Mouse (Mus musculus): Measurements from ENCODE around the gene Hpcal1.

DNA sequence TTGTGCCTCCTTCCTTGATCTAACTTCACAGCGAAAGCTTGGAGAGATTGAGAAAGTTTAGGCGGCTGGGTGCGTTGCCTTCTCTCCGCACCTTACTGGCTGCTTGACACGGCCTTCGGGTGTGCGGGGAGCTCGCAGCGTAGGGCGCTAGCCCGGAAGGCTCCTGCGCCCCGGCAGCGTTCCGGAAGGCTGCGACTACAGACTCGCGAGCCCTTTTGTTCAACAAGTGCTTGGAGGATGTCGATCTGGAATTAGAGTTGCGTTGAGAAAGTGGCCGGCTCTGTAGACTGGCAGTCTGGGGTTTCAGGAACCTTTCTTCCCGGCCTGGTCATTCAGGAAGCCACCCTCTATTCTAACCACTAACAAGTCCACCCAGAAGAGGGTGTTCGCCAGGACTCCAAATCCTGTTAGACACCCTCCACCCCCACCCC is 1.2 kb downstream of the Hpcal1 start:
- TF ChIP-seq CTCF (IDR thresholded peaks at IDR 0.05; ENCODE audit: insufficient read depth, low read depth, low read length), result no peak
- TF ChIP-seq POLR2A (IDR thresholded peaks at IDR 0.05; ENCODE audit: insufficient read depth, low read depth, low read length), result no peak

Data from olfactory bulb, adult 2 months (tissue).